Mouse (Mus musculus) liver, embryonic 16.5 days (tissue): ENCODE measurements around the gene Cacng4. TPM values are rescaled to one million over a fixed set of nuclear protein-coding genes. Genes with fewer than 3 reads are reported as not detected.

Source experiments
- ATAC-seq: fragments of 200-750 bp; cut with Nextera tagmentation; 2 replicates; pipeline ENCODE4 v1.8.0; 2017; ENCODE audit warnings: low read depth, mild to moderate bottlenecking, moderate number of reproducible peaks, moderate library complexity
- H3K27ac ChIP-seq: fragments of 300-500 bp; sonication (generic); 2 replicates; pipeline ENCODE4 v1.5.1; 2014; ENCODE audit warnings: mild to moderate bottlenecking, low read length
- H3K27me3 ChIP-seq: fragments of 300-500 bp; sonication (generic); 2 replicates; pipeline ENCODE4 v1.6.1; 2014; ENCODE audit warnings: low read depth, low read length, mixed read lengths; ENCODE audit not compliant: control insufficient read depth, insufficient read depth
- H3K36me3 ChIP-seq: fragments of 300-500 bp; sonication (generic); 2 replicates; pipeline ENCODE4 v1.6.1; 2014; ENCODE audit warnings: mild to moderate bottlenecking; ENCODE audit not compliant: control insufficient read depth, insufficient read depth
- H3K4me1 ChIP-seq: fragments of 300-500 bp; sonication (generic); 2 replicates; pipeline ENCODE4 v1.6.1; 2014; ENCODE audit warnings: low read depth, low read length, mixed read lengths; ENCODE audit not compliant: control insufficient read depth
- H3K4me2 ChIP-seq: fragments of 300-500 bp; sonication (generic); 2 replicates; pipeline ENCODE4 v1.6.1; 2014; ENCODE audit warnings: low read depth, low read length, mixed read lengths
- H3K4me3 ChIP-seq: fragments of 300-500 bp; sonication (generic); 2 replicates; pipeline ENCODE4 v1.5.1; 2014; ENCODE audit warnings: low read depth, mild to moderate bottlenecking, low read length
- H3K9ac ChIP-seq: fragments of 300-500 bp; sonication (generic); 2 replicates; pipeline ENCODE4 v1.6.1; 2014; ENCODE audit warnings: low read depth, low read length
- H3K9me3 ChIP-seq: fragments of 300-500 bp; sonication (generic); replicated peaks from 2 replicates; pipeline ENCODE4 v1.6.1; 2016; ENCODE audit warnings: low read length; ENCODE audit not compliant: control insufficient read depth
- WGBS: fragments of 180-500 bp; shearing (Covaris S2); extraction: QIAGEN DNeasy Blood & Tissue Kit; methylation state at CpG from one replicate; pipeline ENCODE4 v1.1.7; 2014; ENCODE audit not compliant: insufficient replicate concordance; 5-methylcytosine and 5-hydroxymethylcytosine counted together
- polyA plus RNA-seq: library from polyadenylated mRNA; unstranded; fragments of >200 nt; fragmentation: Nextera tagmentation; extraction: Ambion mirVana; gene quantifications from 2 replicates; pipeline ENCODE4 v1.2.1, GENCODE M21; 2015

Cacng4 gene
- 0.05 and 0.06 TPM in 2 replicates for polyA plus RNA-seq

- H3K27me3 ChIP-seq, result peaks cover 63% of the 10 kb centered on the region
- under 1% methylated on average over 27 of the region's 73 CpGs for WGBS
- H3K9me3 ChIP-seq, result no peaks in the 10 kb centered on the region
- H3K4me3 ChIP-seq, result peak within 1 kb of the TSS; percentile 36
- peak within 1 kb of the TSS; percentile 38 for H3K4me2 ChIP-seq
- H3K27ac ChIP-seq, result no peak within 1 kb of the TSS
- no peak for ATAC-seq
- H3K9ac ChIP-seq, result no peak within 1 kb of the TSS
- no peaks in the 10 kb centered on the region for H3K36me3 ChIP-seq
- H3K4me1 ChIP-seq, result no peaks in the 10 kb centered on the region; the same call in 1 of the 2 replicates
These were observed at the start of gene Cacng4 for GRCm38 (mm10) chr11:107794547-107795269. TSS of gene Cacng4 (minus strand) at chr11:107794557.

DNA sequence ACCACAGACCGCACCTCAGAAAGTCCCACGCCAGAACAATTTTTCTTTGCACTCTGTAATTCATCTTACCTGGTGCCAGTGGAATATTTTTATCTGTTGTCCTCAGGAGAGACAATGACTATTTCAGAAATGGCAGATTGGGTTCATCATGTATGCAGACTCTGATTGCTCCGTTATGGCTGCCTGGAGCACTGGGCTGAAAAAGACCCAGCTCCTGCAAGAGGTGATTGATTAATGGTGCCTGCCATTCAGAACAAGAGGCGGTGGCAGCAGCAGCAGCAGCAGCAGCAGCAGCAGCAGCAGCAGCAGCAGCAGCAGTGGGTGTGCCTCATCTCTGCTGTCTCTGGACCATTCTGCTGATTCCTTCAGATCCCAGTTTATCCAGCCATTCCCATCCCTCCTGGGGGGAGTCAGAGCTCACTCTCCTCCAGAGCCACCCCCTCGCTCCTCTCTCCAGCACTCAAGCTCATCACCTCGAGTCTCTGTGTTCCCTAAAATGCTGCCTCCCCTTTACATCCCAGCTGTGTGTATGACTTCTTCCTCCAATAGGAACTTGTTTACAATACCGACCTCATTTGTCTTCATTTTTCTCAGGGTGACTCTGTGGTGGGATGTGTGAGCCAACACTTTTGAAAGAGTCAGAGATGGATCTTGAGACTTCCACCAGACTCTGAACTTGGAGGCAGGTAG, 39.1 kb upstream of the Cacng4 start:
- no peaks in the 10 kb centered on the region for H3K4me1 ChIP-seq
- no peak for ATAC-seq
- no peak overlapping the region for H3K4me2 ChIP-seq
- no peak overlapping the region for H3K9ac ChIP-seq
- H3K27me3 ChIP-seq, result no peaks in the 10 kb centered on the region
- H3K27ac ChIP-seq, result no peak overlapping the region
- H3K4me3 ChIP-seq, result no peak overlapping the region
- no peaks in the 10 kb centered on the region for H3K9me3 ChIP-seq
- WGBS, result 49% methylated on average over 7 of the region's 7 CpGs
- no peaks in the 10 kb centered on the region for H3K36me3 ChIP-seq

DNA sequence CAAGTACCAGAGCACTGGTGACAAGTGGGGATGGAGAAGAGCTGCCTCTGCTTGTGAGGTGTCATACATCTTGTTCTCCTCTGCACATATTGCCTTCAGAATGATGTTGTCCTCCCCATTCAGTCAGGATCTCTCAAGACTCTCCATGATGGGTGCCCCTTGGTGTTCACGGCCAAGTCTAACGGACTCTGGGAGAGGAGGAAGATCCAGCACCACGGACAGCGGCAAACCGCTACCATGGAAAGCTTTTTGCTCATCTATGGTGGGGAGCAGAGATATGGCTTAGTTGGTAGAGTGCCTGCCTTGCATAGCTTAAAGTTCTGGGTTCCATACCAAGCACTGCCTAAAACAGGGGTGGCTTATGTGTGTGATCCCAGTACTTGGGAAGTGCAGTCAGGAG, 22.8 kb upstream of the Cacng4 start:
- H3K27me3 ChIP-seq, result no peaks in the 10 kb centered on the region
- ATAC-seq, result no peak
- WGBS, result 51% methylated on average over 5 of the region's 5 CpGs
- no peaks in the 10 kb centered on the region for H3K36me3 ChIP-seq
- H3K9me3 ChIP-seq, result no peaks in the 10 kb centered on the region
- no peak overlapping the region for H3K27ac ChIP-seq
- no peak overlapping the region for H3K9ac ChIP-seq
- no peak overlapping the region for H3K4me2 ChIP-seq
- H3K4me1 ChIP-seq, result no peaks in the 10 kb centered on the region
- no peak overlapping the region for H3K4me3 ChIP-seq

GRCm38 (mm10) chr11:107812941-107813648, 18.7 kb upstream of the Cacng4 start:
- Histone ChIP-seq H3K9me3 (no peaks in the 10 kb centered on the region), H3K36me3 (no peaks in the 10 kb centered on the region), H3K9ac (no peak overlapping the region), H3K27ac (no peak overlapping the region), H3K4me3 (no peak overlapping the region), H3K27me3 (no peaks in the 10 kb centered on the region), H3K4me1 (no peaks in the 10 kb centered on the region), H3K4me2 (no peak overlapping the region)
- WGBS, result 28% methylated on average over 21 of the region's 21 CpGs
- no peak for ATAC-seq

DNA sequence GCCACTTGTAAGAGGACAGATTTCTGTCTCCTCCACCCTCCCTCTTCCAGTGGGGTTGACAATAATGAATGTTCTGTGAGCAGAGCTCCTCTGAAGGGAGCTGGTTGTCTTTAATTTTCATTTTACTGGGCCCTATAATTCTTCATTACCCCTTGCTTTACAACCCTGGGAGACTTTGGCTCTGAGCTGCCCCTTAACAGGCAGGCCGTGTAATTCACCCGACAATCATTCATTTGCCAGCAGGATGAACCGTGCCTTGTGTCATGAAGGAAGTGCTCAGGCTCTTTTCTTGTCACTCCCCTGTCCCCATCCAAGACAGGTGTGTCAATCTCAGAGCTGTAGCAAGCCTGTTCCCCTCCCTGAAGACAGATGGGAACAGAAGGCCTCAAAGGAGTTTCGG, 18.1 kb upstream of the Cacng4 start:
- WGBS, result 32% methylated on average over 4 of the region's 4 CpGs

GRCm38 (mm10) chr11:107808508-107808907, 14.2 kb upstream of the Cacng4 start:
- Histone ChIP-seq H3K27me3 (no peaks in the 10 kb centered on the region), H3K36me3 (no peaks in the 10 kb centered on the region), H3K4me3 (no peak overlapping the region), H3K9me3 (no peaks in the 10 kb centered on the region), H3K9ac (no peak overlapping the region), H3K27ac (no peak overlapping the region), H3K4me1 (no peaks in the 10 kb centered on the region), H3K4me2 (no peak overlapping the region)
- WGBS, result 54% methylated on average over 8 of the region's 8 CpGs
- no peak for ATAC-seq

More for the DNA sequence above, 18.1 kb upstream of the Cacng4 start:
- no peak for ATAC-seq
- H3K9ac ChIP-seq, result no peak overlapping the region
- H3K4me3 ChIP-seq, result no peak overlapping the region
- H3K27me3 ChIP-seq, result no peaks in the 10 kb centered on the region
- no peaks in the 10 kb centered on the region for H3K9me3 ChIP-seq
- H3K4me1 ChIP-seq, result no peaks in the 10 kb centered on the region
- H3K27ac ChIP-seq, result no peak overlapping the region
- no peaks in the 10 kb centered on the region for H3K36me3 ChIP-seq
- no peak overlapping the region for H3K4me2 ChIP-seq

- no peak for ATAC-seq
- no peaks in the 10 kb centered on the region for H3K36me3 ChIP-seq
- H3K27ac ChIP-seq, result no peak overlapping the region
- H3K9me3 ChIP-seq, result no peaks in the 10 kb centered on the region
- no peak overlapping the region for H3K9ac ChIP-seq
- 64% methylated on average over 1 of the region's 1 CpGs for WGBS
- H3K4me1 ChIP-seq, result no peaks in the 10 kb centered on the region
- H3K4me3 ChIP-seq, result no peak overlapping the region
- no peak overlapping the region for H3K4me2 ChIP-seq
- no peaks in the 10 kb centered on the region for H3K27me3 ChIP-seq
These were observed 11.7 kb upstream of the Cacng4 start for GRCm38 (mm10) chr11:107806058-107806457.

DNA sequence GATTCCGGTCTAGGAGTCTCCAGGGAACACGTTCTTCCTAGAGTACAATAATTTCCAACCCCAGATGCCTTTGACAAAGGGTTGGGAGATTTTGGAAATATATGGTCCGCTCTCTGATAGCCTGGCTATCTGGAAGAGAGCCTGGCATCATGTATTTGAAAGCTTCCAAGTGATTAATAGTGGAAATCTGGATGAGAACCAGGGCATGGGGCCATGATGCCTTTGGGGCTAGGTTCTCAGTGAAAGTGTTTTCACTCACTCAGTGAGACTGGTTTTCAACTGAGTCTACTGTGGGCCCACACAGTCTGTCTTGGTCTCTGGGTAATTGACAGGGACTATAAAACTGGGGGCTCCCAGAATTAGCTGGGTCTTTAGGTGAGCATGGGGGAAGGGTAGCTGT, 7.6 kb upstream of the Cacng4 start:
- H3K27ac ChIP-seq, result no peak overlapping the region
- peaks cover 13% of the 10 kb centered on the region for H3K27me3 ChIP-seq
- no peaks in the 10 kb centered on the region for H3K4me1 ChIP-seq
- H3K9me3 ChIP-seq, result no peaks in the 10 kb centered on the region
- ATAC-seq, result no peak
- H3K4me3 ChIP-seq, result no peak overlapping the region
- no peaks in the 10 kb centered on the region for H3K36me3 ChIP-seq
- no peak overlapping the region for H3K9ac ChIP-seq
- no peak overlapping the region for H3K4me2 ChIP-seq
- WGBS, result 51% methylated on average over 3 of the region's 3 CpGs

DNA sequence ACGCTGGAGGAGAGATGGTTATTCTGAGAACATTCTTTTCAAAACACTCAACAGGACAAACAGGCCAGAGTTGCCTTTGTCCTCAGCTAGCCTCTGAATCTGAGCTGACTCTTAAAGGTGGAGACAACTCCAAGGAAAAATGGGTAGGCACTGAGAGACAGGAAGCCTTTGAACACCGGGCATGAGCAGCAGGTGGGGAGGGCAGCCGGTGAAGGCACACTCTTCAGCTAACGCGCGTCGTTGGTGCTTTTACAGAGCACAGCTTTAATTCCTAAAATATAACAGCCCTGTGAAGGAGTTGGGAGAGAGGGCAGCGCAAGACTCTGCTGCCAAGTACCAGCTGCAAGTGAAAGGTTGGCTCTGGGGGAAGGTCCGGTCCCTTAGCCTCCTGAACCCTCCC, 5.0 kb upstream of the Cacng4 start:
- H3K4me3 ChIP-seq, result no peak overlapping the region
- no peak overlapping the region for H3K4me2 ChIP-seq
- H3K36me3 ChIP-seq, result no peaks in the 10 kb centered on the region
- no peaks in the 10 kb centered on the region for H3K4me1 ChIP-seq
- no peak overlapping the region for H3K27ac ChIP-seq
- ATAC-seq, result no peak
- no peaks in the 10 kb centered on the region for H3K9me3 ChIP-seq
- H3K9ac ChIP-seq, result no peak overlapping the region
- WGBS, result 26% methylated on average over 9 of the region's 9 CpGs
- H3K27me3 ChIP-seq, result peaks cover 37% of the 10 kb centered on the region
